ENCODE assay signal across 1 mouse cellular context in the genomic region with DNA sequence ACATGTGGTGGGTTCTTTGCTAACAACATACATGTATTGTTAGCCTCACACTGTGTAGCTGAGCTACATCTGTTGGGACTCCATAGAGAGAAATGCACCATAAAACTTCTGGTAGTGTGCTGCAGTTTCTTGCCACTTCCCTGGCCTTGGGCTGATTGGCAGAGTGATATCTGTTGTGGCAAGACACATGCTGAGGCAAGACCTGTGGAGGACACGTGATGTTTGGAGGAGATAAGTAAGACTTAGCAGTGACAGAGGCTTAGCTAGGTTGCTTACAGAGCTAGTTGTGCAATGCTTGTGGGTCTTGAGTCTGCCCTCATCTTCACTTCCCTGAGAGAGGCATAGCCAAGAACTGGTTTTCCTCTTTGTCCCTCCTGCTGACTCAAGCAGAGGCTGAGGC.
TF ChIP-seq lines count a peak whose summit lies in the region.

No protein-coding gene starts in this region.

TF ChIP-seq in MEL, 35 proteins besides CTCF, POLR2A, EP300 and RAD21 (continued from another document):
- TF ChIP-seq MAZ (IDR thresholded peaks at IDR 0.05; ENCODE audit: low read depth, low read length) (no peak), KAT2A (conservative IDR thresholded peaks at IDR 0.05; ENCODE audit: low read depth, low read length) (no peak), E2F4 (IDR thresholded peaks at IDR 0.05; ENCODE audit: borderline replicate concordance, low read depth, low read length) (no peak), TBP (IDR thresholded peaks at IDR 0.05; ENCODE audit: low read depth, low read length) (no peak), CHD2 (IDR thresholded peaks at IDR 0.05; ENCODE audit: low read length) (no peak), MEF2A (IDR thresholded peaks at IDR 0.05; ENCODE audit: extremely low read depth, insufficient replicate concordance, low read depth, low read length, poor library complexity, severe bottlenecking) (no peak), ETS1 (IDR thresholded peaks at IDR 0.05; ENCODE audit: low read depth, low read length) (peak; percentile 83), MAX (IDR thresholded peaks at IDR 0.05; ENCODE audit: low read length) (peak; percentile 90), MYC (IDR thresholded peaks at IDR 0.05; ENCODE audit: low read depth, low read length) (peak; percentile 72), TAL1 (IDR thresholded peaks at IDR 0.05; ENCODE audit: low read length) (peak; percentile 56), ELF1 (IDR thresholded peaks at IDR 0.05; ENCODE audit: low read depth, low read length) (no peak), POLR2AphosphoS2 (IDR thresholded peaks at IDR 0.05; ENCODE audit: low read length) (no peak), USF2 (IDR thresholded peaks at IDR 0.05; ENCODE audit: borderline replicate concordance in 1 of 2, insufficient read depth in 1 of 2, low read depth in 1 of 2, low read length in 2 of 2) (peak in 1 of 2 experiments; percentile 70; a peak in 2 of 4 replicates), ZNF384 (IDR thresholded peaks at IDR 0.05; ENCODE audit: low read depth, low read length) (no peak), HCFC1 (IDR thresholded peaks at IDR 0.05; ENCODE audit: low read depth, low read length) (peak; percentile 54), ZKSCAN1 (IDR thresholded peaks at IDR 0.05; ENCODE audit: low read depth, low read length) (no peak), POLR2AphosphoS5 (IDR thresholded peaks at IDR 0.05; ENCODE audit: borderline replicate concordance, low read depth, low read length) (no peak), BHLHE40 (IDR thresholded peaks at IDR 0.05; ENCODE audit: borderline replicate concordance, low read depth, low read length) (peak; percentile 92; the same call in 1 of the 2 replicates), USF1 (IDR thresholded peaks at IDR 0.05; ENCODE audit: low read depth, low read length) (peak; percentile 93), SIN3A (IDR thresholded peaks at IDR 0.05; ENCODE audit: low read length) (peak; percentile 74), TCF12 (IDR thresholded peaks at IDR 0.05; ENCODE audit: low read depth, low read length) (peak; percentile 71), MXI1 (IDR thresholded peaks at IDR 0.05; ENCODE audit: low read depth, low read length) (peak; percentile 82), SMC3 (IDR thresholded peaks at IDR 0.05; ENCODE audit: low read depth, low read length) (no peak), GATA1 (IDR thresholded peaks at IDR 0.05; ENCODE audit: low read depth, low read length) (peak; percentile 87)
TF ChIP-seq in MEL: peak in this region for 12.
